Mouse (Mus musculus): Measurements from ENCODE around the gene Rps24.

GRCm38 (mm10) chr14:24526440-24526839, 39.5 kb downstream of the Rps24 start:
- TF ChIP-seq ZNF384 (IDR thresholded peaks at IDR 0.05; ENCODE audit: low read depth, low read length) (no peak), CHD2 (IDR thresholded peaks at IDR 0.05; ENCODE audit: low read depth, low read length) (no peak), MAFK (IDR thresholded peaks at IDR 0.05; ENCODE audit: insufficient read depth, low read depth, low read length) (no peak)
